Mouse (Mus musculus): ENCODE measurements around the gene Habp2. TPM values are rescaled to one million over a fixed set of nuclear protein-coding genes. Genes with fewer than 3 reads are reported as not detected.
A peak's percentile ranks its signal among the peaks of the same experiment; 100 is the strongest.

Gene Habp2
- total RNA-seq, 2 experiments from 2014 or later, result not detected

DNA sequence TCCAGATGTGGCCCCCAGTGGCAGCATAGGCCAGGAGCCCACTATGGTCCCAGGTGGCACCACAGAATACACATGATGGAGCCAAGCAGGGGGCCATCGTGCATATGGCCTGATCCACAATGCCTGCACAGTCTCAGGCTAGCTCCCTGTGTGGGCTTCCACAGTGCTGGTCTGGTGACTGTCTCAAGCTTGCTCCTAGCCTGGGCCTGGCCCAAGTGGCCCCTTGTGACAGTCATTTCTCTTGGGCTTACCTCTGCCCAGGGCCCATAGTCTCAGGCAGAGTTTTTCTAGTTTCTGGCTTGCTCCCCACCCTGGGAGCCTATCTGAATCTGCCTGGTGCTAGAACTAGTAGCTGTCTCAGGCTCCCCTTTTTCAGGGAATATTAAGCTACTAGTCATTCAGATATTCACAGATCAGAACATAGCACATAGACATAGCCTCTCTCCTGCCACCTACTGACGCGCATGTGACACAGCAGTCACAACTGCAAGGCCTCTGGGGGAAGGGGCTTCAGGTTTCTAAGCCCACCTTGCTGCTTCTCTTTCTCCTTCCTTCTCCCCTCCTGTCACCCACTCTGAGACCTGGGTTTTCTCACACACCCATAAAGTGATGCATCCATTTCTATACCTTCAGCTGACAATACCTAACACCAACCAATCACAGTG lies 9.7 kb upstream of the Habp2 start:
- TF ChIP-seq CTCF (IDR thresholded peaks at IDR 0.05), result peak; percentile 48
- intact Hi-C loops (cut with DNase I), result no loop called here
- DNase-seq (ENCODE audit: extremely low spot score in 1 of 2, low spot score in 2 of 2), result no peak
- Histone ChIP-seq H3K27ac (no peak overlapping the region), H3K4me3 (no peak overlapping the region)

DNA sequence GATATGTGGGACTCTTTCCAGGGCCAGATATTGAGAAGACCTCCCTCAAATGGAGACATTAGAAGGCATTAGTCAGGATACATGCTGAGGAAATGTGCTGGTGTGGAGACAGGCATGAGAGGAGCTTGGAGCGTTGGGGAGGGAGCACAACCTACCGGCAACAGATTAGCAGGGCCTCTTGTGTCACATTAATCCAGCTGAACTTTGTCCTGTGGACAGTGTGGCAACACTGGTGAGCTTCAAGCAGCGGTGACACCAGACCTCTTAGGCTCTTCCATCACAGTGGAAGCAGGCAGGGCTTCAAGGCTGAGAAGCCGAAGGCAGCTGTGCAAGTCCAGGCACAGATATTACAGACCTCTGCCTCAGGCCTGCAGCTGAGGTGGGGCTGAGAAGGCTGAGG lies 9.0 kb upstream of the Habp2 start:
- intact Hi-C loops (cut with DNase I), result no loop called here
- Histone ChIP-seq H3K4me3 (no peak overlapping the region), H3K27ac (no peak overlapping the region)
- no peak for TF ChIP-seq CTCF (IDR thresholded peaks at IDR 0.05)
- DNase-seq (ENCODE audit: extremely low spot score in 1 of 2, low spot score in 2 of 2), result no peak

DNA sequence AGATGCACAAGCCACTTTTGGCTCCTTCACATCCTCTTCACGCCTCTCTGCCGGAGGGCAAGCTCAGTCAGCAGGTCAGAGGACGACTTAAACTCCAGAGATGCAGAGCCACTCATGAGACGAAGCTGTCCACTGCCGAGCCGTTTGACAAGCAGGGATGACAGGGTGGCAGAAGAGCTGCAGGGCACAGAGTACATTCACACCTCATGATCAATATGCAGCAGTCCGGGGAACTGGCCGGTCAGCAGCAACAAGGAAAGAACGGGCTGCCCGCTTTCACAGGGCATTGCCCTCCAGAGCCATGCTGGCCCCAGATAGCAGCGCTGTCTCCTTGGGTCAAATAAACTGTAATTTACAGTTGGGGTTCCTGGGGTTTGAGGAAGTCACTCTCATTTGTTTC lies 8.6 kb upstream of the Habp2 start:
- Histone ChIP-seq H3K4me3 (no peak overlapping the region), H3K27ac (no peak overlapping the region)
- TF ChIP-seq CTCF (IDR thresholded peaks at IDR 0.05), result no peak
- intact Hi-C loops (cut with DNase I), result no loop called here
- no peak for DNase-seq (ENCODE audit: extremely low spot score in 1 of 2, low spot score in 2 of 2)

DNA sequence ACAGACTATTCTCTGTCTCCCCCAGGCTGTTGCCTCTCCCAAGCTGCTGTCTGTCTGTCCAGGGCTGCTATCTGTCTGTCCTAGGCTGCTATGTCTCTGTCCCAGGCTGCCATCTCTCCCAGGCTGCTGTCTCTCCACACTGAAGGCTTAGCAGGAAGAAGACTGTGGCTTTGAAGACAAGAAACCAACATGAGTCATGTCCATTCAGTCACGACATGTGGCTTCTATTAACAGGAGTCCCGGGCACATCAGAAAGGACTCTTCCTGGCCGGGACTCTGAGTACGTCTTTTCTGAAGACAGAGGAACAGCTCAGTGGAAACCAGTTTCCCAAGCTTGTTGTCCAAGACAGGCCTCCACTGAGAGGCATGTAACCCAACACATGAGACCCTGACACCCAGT lies 1.7 kb upstream of the Habp2 start:
- no peak for TF ChIP-seq CTCF (IDR thresholded peaks at IDR 0.05)
- no peak overlapping the region for H3K27ac ChIP-seq
- no peak for DNase-seq (ENCODE audit: extremely low spot score in 1 of 2, low spot score in 2 of 2)
- intact Hi-C loops (cut with DNase I), result no loop called here
- H3K4me3 ChIP-seq, result no peak overlapping the region

DNA sequence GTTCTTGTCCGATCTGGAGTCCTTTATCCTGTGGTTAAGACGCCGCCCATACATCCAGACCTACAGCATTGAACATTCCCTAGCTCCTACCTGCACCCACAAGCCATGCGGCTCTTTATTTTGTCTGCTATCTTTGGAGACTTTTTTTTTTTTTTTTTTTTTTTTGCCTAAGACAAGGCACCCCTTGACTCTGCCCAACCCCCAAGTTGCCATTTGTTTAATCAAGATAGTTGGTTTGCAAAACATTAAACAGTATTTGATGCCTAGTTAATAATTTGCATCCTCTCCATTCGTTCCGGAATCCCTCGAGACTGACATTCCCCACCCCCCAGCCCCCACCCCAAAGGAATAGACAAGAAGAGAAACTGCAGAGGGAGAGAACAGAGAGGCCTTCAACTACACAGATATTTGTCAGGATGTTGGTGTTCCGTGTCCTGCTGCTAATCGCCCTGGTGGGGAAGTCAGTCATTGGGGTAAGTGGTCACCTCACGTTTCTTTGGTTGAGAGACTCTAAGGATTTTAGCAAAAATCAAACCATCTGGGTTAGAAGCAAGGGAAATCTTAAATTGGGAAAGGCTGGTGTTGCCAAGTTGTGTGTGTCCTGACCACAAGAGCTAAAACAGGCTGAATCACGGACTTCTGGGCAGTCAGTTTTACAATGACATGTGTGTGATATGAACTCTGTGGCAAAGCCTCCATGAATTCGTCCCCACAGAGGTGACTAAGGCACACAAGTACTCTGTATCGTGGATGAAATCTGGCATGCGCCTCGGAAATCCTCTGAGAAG lies 837 bp downstream of the Habp2 start:
- no peak for TF ChIP-seq CTCF (IDR thresholded peaks at IDR 0.05)
- Histone ChIP-seq H3K4me3 (no peak overlapping the region), H3K27ac (no peak overlapping the region)
- intact Hi-C loops (cut with DNase I), result no loop called here
- DNase-seq (ENCODE audit: extremely low spot score in 1 of 2, low spot score in 2 of 2), result no peak

DNA sequence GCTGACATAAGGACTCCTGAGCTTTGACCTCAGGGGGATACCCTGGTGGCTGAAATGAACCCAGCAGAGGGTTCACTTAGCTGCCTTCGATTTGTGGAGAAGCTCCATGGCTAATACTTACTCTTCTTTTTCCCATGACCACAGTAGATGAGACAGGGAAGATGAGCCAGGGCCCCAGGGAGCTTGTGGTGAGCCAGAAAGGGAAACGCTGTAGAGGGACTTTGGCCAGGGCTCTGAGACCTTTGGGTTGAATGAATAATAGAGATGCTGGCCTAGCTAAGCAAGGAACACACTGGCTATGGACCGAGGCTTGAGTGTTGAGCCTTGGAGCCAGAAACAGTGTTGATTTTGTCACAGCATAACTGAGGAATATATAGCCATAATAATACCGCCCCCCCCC lies 1.5 kb downstream of the Habp2 start:
- Histone ChIP-seq H3K27ac (no peak overlapping the region), H3K4me3 (no peak overlapping the region)
- no peak for DNase-seq (ENCODE audit: extremely low spot score in 1 of 2, low spot score in 2 of 2)
- no peak for TF ChIP-seq CTCF (IDR thresholded peaks at IDR 0.05)
- intact Hi-C loops (cut with DNase I), result no loop called here

DNA sequence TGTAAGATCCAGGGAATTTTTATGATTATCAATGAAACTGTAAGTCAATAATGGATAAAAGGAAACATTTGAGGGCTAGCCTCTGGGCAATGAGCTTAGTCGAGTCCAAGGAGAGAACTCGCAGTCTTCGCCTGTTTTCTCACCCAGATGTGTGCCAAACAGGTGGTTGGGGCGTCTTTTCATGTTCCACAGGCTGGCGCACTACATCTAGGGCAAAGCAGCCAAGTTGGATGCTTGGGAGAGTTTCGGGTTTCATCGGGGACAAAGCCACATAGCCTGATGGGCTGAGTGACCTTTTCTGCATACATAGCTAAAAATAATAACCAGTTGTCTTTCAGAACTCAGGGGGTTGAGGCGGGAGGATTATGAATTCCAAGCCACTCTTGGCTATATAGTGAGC lies 2.7 kb downstream of the Habp2 start:
- no peak for DNase-seq (ENCODE audit: extremely low spot score in 1 of 2, low spot score in 2 of 2)
- no peak for TF ChIP-seq CTCF (IDR thresholded peaks at IDR 0.05)
- intact Hi-C loops (cut with DNase I), result no loop called here
- Histone ChIP-seq H3K4me3 (no peak overlapping the region), H3K27ac (no peak overlapping the region)

DNA sequence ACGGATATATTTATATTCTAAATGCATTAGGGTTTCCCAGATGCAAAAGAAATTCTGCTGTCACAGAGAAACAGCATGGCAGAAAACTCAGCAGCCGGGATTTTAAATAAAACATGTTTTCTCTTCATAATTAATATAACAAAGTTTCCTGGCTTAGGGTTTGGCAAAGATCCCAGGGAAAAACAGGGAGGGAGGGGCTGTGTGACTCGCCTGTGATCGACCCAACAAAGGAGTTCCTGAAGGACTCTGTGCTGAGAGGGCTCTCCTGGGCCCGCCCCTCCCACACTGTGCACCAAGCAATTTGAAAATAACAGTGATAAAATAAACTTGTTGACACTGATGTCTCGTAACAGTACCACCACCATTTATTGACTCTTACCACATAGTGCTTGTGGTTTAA lies 5.0 kb downstream of the Habp2 start:
- no peak for TF ChIP-seq CTCF (IDR thresholded peaks at IDR 0.05)
- Histone ChIP-seq H3K27ac (no peak overlapping the region), H3K4me3 (no peak overlapping the region)
- no peak for DNase-seq (ENCODE audit: extremely low spot score in 1 of 2, low spot score in 2 of 2)
- intact Hi-C loops (cut with DNase I), result no loop called here

DNA sequence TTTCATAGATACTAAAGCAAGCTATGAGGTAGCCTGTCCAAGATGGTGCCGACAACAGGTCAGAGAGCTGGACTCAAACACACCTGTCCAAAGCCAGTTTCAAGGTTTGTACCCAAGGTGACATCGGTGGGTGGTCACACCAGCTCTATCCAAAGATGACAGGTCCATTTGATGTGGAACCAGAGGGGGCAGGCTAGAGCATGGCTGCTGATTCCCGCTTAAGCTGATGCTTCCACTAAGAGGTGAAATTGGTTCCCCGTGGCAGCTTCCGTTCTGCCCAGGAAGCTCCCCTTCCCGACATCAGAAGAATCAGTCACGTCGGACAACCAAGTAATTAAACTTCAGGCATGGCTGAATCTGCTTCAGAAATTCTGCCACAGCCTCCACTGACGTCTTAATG lies 5.4 kb downstream of the Habp2 start:
- peak; percentile 20 for TF ChIP-seq CTCF (IDR thresholded peaks at IDR 0.05)
- Histone ChIP-seq H3K4me3 (no peak overlapping the region), H3K27ac (no peak overlapping the region)
- no peak for DNase-seq (ENCODE audit: extremely low spot score in 1 of 2, low spot score in 2 of 2)
- intact Hi-C loops (cut with DNase I), result no loop called here

DNA sequence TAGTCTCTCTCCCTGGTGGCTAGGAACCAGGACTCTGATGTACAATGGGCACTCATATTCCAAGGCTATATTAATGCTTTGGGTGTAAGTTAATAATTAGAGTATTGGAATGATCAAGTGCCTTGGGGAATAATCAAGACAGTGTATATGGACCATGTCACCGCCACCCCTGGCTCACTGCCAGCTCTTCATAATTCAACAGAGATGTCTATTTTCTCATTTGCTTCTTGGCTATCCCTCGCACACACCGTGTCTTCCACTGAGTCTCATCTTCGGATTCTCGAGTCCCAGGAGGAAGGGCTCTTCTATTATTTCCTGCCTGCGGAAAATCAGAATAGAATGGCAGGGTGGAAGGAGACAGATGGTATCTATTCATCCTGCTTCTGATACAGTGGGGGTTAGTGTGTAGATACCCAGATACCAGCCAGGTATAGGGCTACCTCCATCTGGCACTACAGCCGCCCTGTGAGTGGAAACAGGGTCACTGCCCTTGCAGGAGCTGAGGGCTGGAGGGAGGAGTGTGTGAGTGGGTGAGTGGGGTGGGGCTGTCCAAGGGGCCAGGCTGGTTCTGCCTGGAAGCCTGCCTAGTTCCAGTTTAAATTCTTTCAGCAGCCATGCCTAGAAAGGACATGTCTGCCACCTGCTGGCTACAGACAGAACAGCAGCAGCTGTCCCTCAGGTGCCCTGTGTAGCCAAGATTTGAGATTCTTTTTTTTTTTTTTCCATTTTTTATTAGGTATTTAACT lies 7.9 kb downstream of the Habp2 start:
- peak; percentile 68 to 78 for DNase-seq (ENCODE audit: extremely low spot score in 1 of 2, low spot score in 2 of 2)
- Histone ChIP-seq H3K27ac (no peak overlapping the region), H3K4me3 (no peak overlapping the region)
- intact Hi-C loops (cut with DNase I), result loop anchor here (2.0 kb wide), 2 partner anchors 50 to 958 kb away; no protein-coding TSS in a partner anchor
- TF ChIP-seq CTCF (IDR thresholded peaks at IDR 0.05), result peak; percentile 75

DNA sequence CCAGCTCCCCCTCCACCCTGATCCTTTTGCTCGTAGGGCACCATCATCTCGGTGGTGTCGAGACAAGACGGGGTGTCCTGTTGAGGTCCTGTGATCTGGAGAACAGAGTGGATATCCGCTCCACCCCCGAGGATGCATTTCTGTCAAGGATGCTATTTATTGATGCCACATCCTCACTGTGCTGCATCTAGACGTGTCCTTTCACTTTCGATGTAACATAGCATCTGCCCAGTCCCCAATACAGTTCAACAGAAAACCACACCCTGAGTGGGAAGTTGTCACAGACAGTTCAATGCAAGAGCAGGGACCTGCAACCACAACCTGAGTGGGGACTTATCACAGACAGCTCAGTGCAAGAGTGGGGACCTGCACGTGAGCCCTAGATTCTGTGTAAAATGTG lies 9.7 kb downstream of the Habp2 start:
- intact Hi-C loops (cut with DNase I), result no loop called here
- Histone ChIP-seq H3K4me3 (no peak overlapping the region), H3K27ac (no peak overlapping the region)
- no peak for TF ChIP-seq CTCF (IDR thresholded peaks at IDR 0.05)
- no peak for DNase-seq (ENCODE audit: extremely low spot score in 1 of 2, low spot score in 2 of 2)

DNA sequence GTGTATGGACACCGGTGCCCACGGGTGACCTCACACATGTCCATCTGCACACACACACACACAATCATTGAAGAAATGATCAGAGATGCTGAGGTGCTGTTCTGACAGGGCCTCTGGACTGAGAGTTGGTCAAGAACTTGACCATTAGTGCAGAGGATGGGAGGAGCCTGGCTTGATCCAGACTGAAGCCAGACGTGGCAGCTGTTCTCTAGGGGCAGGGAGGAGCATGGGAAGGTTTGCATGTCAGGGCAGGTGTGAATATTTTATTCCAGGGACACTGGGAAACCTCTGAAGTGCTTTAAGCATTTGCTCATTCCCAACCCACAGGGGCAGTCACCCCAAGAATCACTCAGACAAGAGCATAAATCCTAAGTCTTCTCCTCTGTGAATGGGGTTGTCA lies 10.3 kb downstream of the Habp2 start:
- no peak overlapping the region for H3K4me3 ChIP-seq
- DNase-seq (ENCODE audit: extremely low spot score in 1 of 2, low spot score in 2 of 2), result no peak
- intact Hi-C loops (cut with DNase I), result no loop called here

More for the DNA sequence above, 10.3 kb downstream of the Habp2 start:
- no peak for TF ChIP-seq CTCF (IDR thresholded peaks at IDR 0.05)
- no peak overlapping the region for H3K27ac ChIP-seq

Measured in left cerebral cortex, adult 2 months (tissue).